9 mouse cellular contexts compared by ENCODE assay signal in genomic region chr16:11456141-11456645, GRCm38 (mm10).
DNase-seq lines count a peak whose midpoint lies in the region; ATAC-seq lines count a peak whose summit lies in the region.
"Had no signal": no experiment of that assay in that cellular context is flagged by ENCODE, and none has a peak within 500 bp of the region (broad histone marks: within the 10 kb centered on the region; RNA-seq: fewer than 3 reads in every experiment).

No protein-coding gene starts in this region.

- 0 out of 2 replicates have a peak, but pooled peaks cover 2% of the 10 kb centered on the region for H3K4me1 ChIP-seq in brown adipose tissue, adult 24 weeks (ENCODE audit: control insufficient read depth, insufficient read depth, insufficient read length, low read length)
- H3K4me1 ChIP-seq in hindbrain, embryonic 13.5 days (replicated peaks) = peaks cover 7% of the 10 kb centered on the region

- H3K27ac ChIP-seq in brown adipose tissue, adult 24 weeks (replicated peaks; ENCODE audit: low read depth, low read length) = peak overlapping the region; percentile 76; the same call in 1 of the 2 replicates
- H3K27ac ChIP-seq in hindbrain, embryonic 13.5 days = no peak overlapping the region
- H3K27ac ChIP-seq: hindbrain, embryonic 15.5 days had no signal

- H3K4me3 ChIP-seq in brown adipose tissue, adult 24 weeks (ENCODE audit: insufficient read depth, low read depth, low read length) = no peak overlapping the region
- no peak overlapping the region for H3K4me3 ChIP-seq in hindbrain, embryonic 13.5 days
- H3K4me3 ChIP-seq: hindbrain, embryonic 15.5 days had no signal

- H3K9ac ChIP-seq in hindbrain, embryonic 13.5 days = no peak overlapping the region
- H3K9ac ChIP-seq: hindbrain, embryonic 15.5 days had no signal

- 90% methylated on average over 5 of the region's 5 CpGs for WGBS in hindbrain, embryonic 13.5 days

- H3K36me3 ChIP-seq in hindbrain, embryonic 13.5 days = peaks cover 53% of the 10 kb centered on the region

- ATAC-seq in hindbrain, embryonic 13.5 days (ENCODE audit: low FRiP score) = no peak

- peak; percentile 22 to 31 for DNase-seq in urinary bladder, adult 18-20 months (ENCODE audit: low spot score in 2 of 2)
- no peak for DNase-seq in urinary bladder, postnatal 4 days (ENCODE audit: low spot score in 2 of 2)
- peak; percentile 54 for DNase-seq in layer of hippocampus, adult 9-10 months (ENCODE audit: low spot score)
- peak; percentile 75 for DNase-seq in naive thymus-derived CD4-positive, alpha-beta T cell, adult 2 months (ENCODE audit: low read depth)
- no peak for DNase-seq in ovary, postnatal 36 days (ENCODE audit: low spot score)
- no peak for DNase-seq in adrenal gland, postnatal 25 days

- H3K4me2 ChIP-seq in hindbrain, embryonic 13.5 days = no peak overlapping the region
- H3K4me2 ChIP-seq: hindbrain, embryonic 15.5 days had no signal

- no peaks in the 10 kb centered on the region for H3K27me3 ChIP-seq in hindbrain, embryonic 13.5 days
- H3K27me3 ChIP-seq: hindbrain, embryonic 15.5 days had no signal

- H3K9me3 ChIP-seq in hindbrain, embryonic 13.5 days = peaks cover 5% of the 10 kb centered on the region; the same call in 1 of the 2 replicates
- H3K9me3 ChIP-seq: hindbrain, embryonic 15.5 days had no signal

Comparison
In these comparisons a context has a peak if more than half of its experiments do, and no peak if none do; other contexts are left out.
1. DNase-seq: peak in urinary bladder, adult 18-20 months (2 of 2), layer of hippocampus, adult 9-10 months (single experiment) and naive thymus-derived CD4-positive, alpha-beta T cell, adult 2 months (single experiment); none in urinary bladder, postnatal 4 days (0 of 2), ovary, postnatal 36 days (single experiment) and adrenal gland, postnatal 25 days (single experiment).